Mouse (Mus musculus) stomach, embryonic 15.5 days (tissue): ENCODE results near the gene S100a1. TPM values are rescaled to one million over a fixed set of nuclear protein-coding genes. Genes with fewer than 3 reads are reported as not detected.

Experiments
- ATAC-seq: fragments of 200-750 bp; cut with Nextera tagmentation; 2 replicates; pipeline ENCODE4 v1.8.0; 2017; ENCODE audit warnings: low read depth, moderate number of reproducible peaks, moderate TSS enrichment; ENCODE audit not compliant: insufficient read depth, low FRiP score
- H3K27ac ChIP-seq: fragments of 300-500 bp; sonication (generic); 2 replicates; pipeline ENCODE4 v1.5.1; 2015; ENCODE audit warnings: mild to moderate bottlenecking, inconsistent platforms
- H3K27me3 ChIP-seq: fragments of 300-500 bp; sonication (generic); replicated peaks from 2 replicates; pipeline ENCODE4 v1.6.1; 2015; ENCODE audit warnings: inconsistent platforms
- H3K36me3 ChIP-seq: fragments of 300-500 bp; sonication (generic); 2 replicates; pipeline ENCODE4 v1.6.1; 2015; ENCODE audit warnings: inconsistent platforms
- H3K4me1 ChIP-seq: fragments of 300-500 bp; sonication (generic); 2 replicates; pipeline ENCODE4 v1.6.1; 2015; ENCODE audit warnings: inconsistent platforms
- H3K4me2 ChIP-seq: fragments of 300-500 bp; sonication (generic); 2 replicates; pipeline ENCODE4 v1.6.1; 2015; ENCODE audit warnings: mild to moderate bottlenecking, inconsistent platforms
- H3K4me3 ChIP-seq: fragments of 300-500 bp; sonication (generic); replicated peaks from 2 replicates; pipeline ENCODE4 v1.5.1; 2015; ENCODE audit warnings: inconsistent platforms
- H3K9ac ChIP-seq: fragments of 300-500 bp; sonication (generic); 2 replicates; pipeline ENCODE4 v1.6.1; 2015; ENCODE audit warnings: inconsistent platforms
- H3K9me3 ChIP-seq: fragments of 300-500 bp; sonication (generic); 2 replicates; pipeline ENCODE4 v1.6.1; 2016; ENCODE audit warnings: inconsistent platforms
- WGBS: fragments of 180-500 bp; shearing (Covaris S2); methylation state at CpG from one replicate; pipeline ENCODE4 v1.1.7; 2015; 5-methylcytosine and 5-hydroxymethylcytosine counted together
- polyA plus RNA-seq: library from polyadenylated mRNA; unstranded; fragments of >200 nt; fragmentation: Nextera tagmentation; extraction: Ambion mirVana; gene quantifications from 2 replicates; pipeline ENCODE4 v1.2.1, GENCODE M21; 2015

The S100a1 gene
- polyA plus RNA-seq: 66.9 and 75.9 TPM in 2 replicates

GRCm38 (mm10) chr3:90513796-90514590, at the start of gene S100a1, which contains the start of gene S100a13:
S100a1 (minus strand) TSS chr3:90514392.
S100a13 (plus strand) TSS chr3:90514435.
- Histone ChIP-seq H3K9ac (peak within 1 kb of the TSS; percentile 32), H3K27ac (peak within 1 kb of the TSS; percentile 57), H3K9me3 (no peaks in the 10 kb centered on the region), H3K4me2 (peak within 1 kb of the TSS; percentile 92), H3K4me3 (peak within 1 kb of the TSS; percentile 46), H3K4me1 (peaks cover 20% of the 10 kb centered on the region), H3K36me3 (no peaks in the 10 kb centered on the region), H3K27me3 (no peaks in the 10 kb centered on the region)
- WGBS: 4% methylated on average over 24 of the region's 25 CpGs
- ATAC-seq: peak; percentile 56

- no peak for ATAC-seq
- H3K27me3 ChIP-seq: no peaks in the 10 kb centered on the region
- no peak within 1 kb of the TSS for H3K4me3 ChIP-seq
- H3K9ac ChIP-seq: no peak within 1 kb of the TSS
- H3K9me3 ChIP-seq: no peaks in the 10 kb centered on the region
- no peaks in the 10 kb centered on the region for H3K36me3 ChIP-seq
- WGBS: 73% methylated on average over 6 of the region's 6 CpGs
- no peak within 1 kb of the TSS for H3K4me2 ChIP-seq
- no peaks in the 10 kb centered on the region for H3K4me1 ChIP-seq
- no peak within 1 kb of the TSS for H3K27ac ChIP-seq
Measured at GRCm38 (mm10) chr3:90560008-90560628, 45.9 kb upstream of the S100a1 start, which contains the start of gene S100a3. S100a3 (plus strand) TSS chr3:90560578.

GRCm38 (mm10) chr3:90555954-90556353, 41.8 kb upstream of the S100a1 start:
- H3K4me3 ChIP-seq: no peak overlapping the region
- H3K27me3 ChIP-seq: no peaks in the 10 kb centered on the region
- no peak overlapping the region for H3K27ac ChIP-seq
- no peaks in the 10 kb centered on the region for H3K36me3 ChIP-seq
- H3K9me3 ChIP-seq: no peaks in the 10 kb centered on the region
- H3K9ac ChIP-seq: no peak overlapping the region
- no peak for ATAC-seq
- WGBS: 59% methylated on average over 5 of the region's 5 CpGs
- H3K4me1 ChIP-seq: no peaks in the 10 kb centered on the region
- no peak overlapping the region for H3K4me2 ChIP-seq

GRCm38 (mm10) chr3:90552231-90552630, 38.0 kb upstream of the S100a1 start:
- Histone ChIP-seq H3K27me3 (no peaks in the 10 kb centered on the region), H3K4me2 (no peak overlapping the region), H3K9ac (no peak overlapping the region), H3K4me3 (no peak overlapping the region), H3K27ac (no peak overlapping the region), H3K9me3 (no peaks in the 10 kb centered on the region), H3K36me3 (no peaks in the 10 kb centered on the region), H3K4me1 (no peaks in the 10 kb centered on the region)
- WGBS: 72% methylated on average over 2 of the region's 2 CpGs
- no peak for ATAC-seq

GRCm38 (mm10) chr3:90550421-90550790, 36.2 kb upstream of the S100a1 start:
- H3K27ac ChIP-seq: no peak overlapping the region
- no peaks in the 10 kb centered on the region for H3K36me3 ChIP-seq
- no peak overlapping the region for H3K9ac ChIP-seq
- H3K4me3 ChIP-seq: no peak overlapping the region
- H3K27me3 ChIP-seq: no peaks in the 10 kb centered on the region
- 79% methylated on average over 2 of the region's 2 CpGs for WGBS
- no peaks in the 10 kb centered on the region for H3K9me3 ChIP-seq
- no peaks in the 10 kb centered on the region for H3K4me1 ChIP-seq
- ATAC-seq: no peak
- H3K4me2 ChIP-seq: no peak overlapping the region

GRCm38 (mm10) chr3:90549676-90550420, 35.7 kb upstream of the S100a1 start:
- Histone ChIP-seq H3K4me2 (no peak overlapping the region), H3K9ac (no peak overlapping the region), H3K27ac (no peak overlapping the region), H3K27me3 (no peaks in the 10 kb centered on the region), H3K4me3 (no peak overlapping the region), H3K36me3 (no peaks in the 10 kb centered on the region), H3K9me3 (no peaks in the 10 kb centered on the region), H3K4me1 (no peaks in the 10 kb centered on the region)
- no peak; the same call in 1 of the 2 replicates for ATAC-seq
- 55% methylated on average over 5 of the region's 5 CpGs for WGBS

GRCm38 (mm10) chr3:90540904-90541303, 26.7 kb upstream of the S100a1 start:
- Histone ChIP-seq H3K4me1 (peaks cover 12% of the 10 kb centered on the region; the same call in 1 of the 2 replicates), H3K27ac (no peak overlapping the region), H3K4me2 (peak overlapping the region; percentile 29), H3K36me3 (no peaks in the 10 kb centered on the region), H3K9ac (no peak overlapping the region), H3K9me3 (no peaks in the 10 kb centered on the region), H3K4me3 (no peak overlapping the region), H3K27me3 (no peaks in the 10 kb centered on the region)
- 52% methylated on average over 4 of the region's 4 CpGs for WGBS
- no peak for ATAC-seq

- H3K36me3 ChIP-seq: no peaks in the 10 kb centered on the region
- peak overlapping the region; percentile 53 for H3K4me2 ChIP-seq
- H3K27ac ChIP-seq: peak overlapping the region; percentile 89
- peaks cover 12% of the 10 kb centered on the region; the same call in 1 of the 2 replicates for H3K4me1 ChIP-seq
- H3K27me3 ChIP-seq: no peaks in the 10 kb centered on the region
- peak overlapping the region; percentile 40 for H3K4me3 ChIP-seq
- 53% methylated on average over 5 of the region's 5 CpGs for WGBS
- H3K9me3 ChIP-seq: no peaks in the 10 kb centered on the region
- H3K9ac ChIP-seq: peak overlapping the region; percentile 19; the same call in 1 of the 2 replicates
- ATAC-seq: peak; percentile 32; the same call in 1 of the 2 replicates
Measured at GRCm38 (mm10) chr3:90537905-90538296, 23.7 kb upstream of the S100a1 start.

GRCm38 (mm10) chr3:90537141-90537904, 23.1 kb upstream of the S100a1 start, which contains the start of gene S100a16:
S100a16 (plus strand) TSS chr3:90537254.
- Histone ChIP-seq H3K4me2 (peak within 1 kb of the TSS; percentile 53), H3K4me3 (peak within 1 kb of the TSS; percentile 40), H3K36me3 (no peaks in the 10 kb centered on the region), H3K27ac (peak within 1 kb of the TSS; percentile 89), H3K4me1 (peaks cover 12% of the 10 kb centered on the region; the same call in 1 of the 2 replicates), H3K9me3 (no peaks in the 10 kb centered on the region), H3K9ac (peak within 1 kb of the TSS; percentile 19; the same call in 1 of the 2 replicates), H3K27me3 (no peaks in the 10 kb centered on the region)
- WGBS: 31% methylated on average over 10 of the region's 10 CpGs
- ATAC-seq: peak; percentile 87

- Histone ChIP-seq H3K27me3 (no peaks in the 10 kb centered on the region), H3K4me1 (peaks cover 12% of the 10 kb centered on the region; the same call in 1 of the 2 replicates), H3K36me3 (no peaks in the 10 kb centered on the region), H3K27ac (no peak overlapping the region), H3K4me2 (no peak overlapping the region), H3K9me3 (no peaks in the 10 kb centered on the region), H3K9ac (no peak overlapping the region), H3K4me3 (no peak overlapping the region)
- ATAC-seq: no peak
- 60% methylated on average over 1 of the region's 1 CpGs for WGBS
Measured at GRCm38 (mm10) chr3:90535446-90535845, 21.3 kb upstream of the S100a1 start.

- no peak overlapping the region for H3K27ac ChIP-seq
- 57% methylated on average over 5 of the region's 5 CpGs for WGBS
- no peak overlapping the region for H3K9ac ChIP-seq
- H3K27me3 ChIP-seq: no peaks in the 10 kb centered on the region
- no peaks in the 10 kb centered on the region for H3K36me3 ChIP-seq
- ATAC-seq: no peak
- H3K4me3 ChIP-seq: no peak overlapping the region
- H3K4me2 ChIP-seq: no peak overlapping the region
- no peaks in the 10 kb centered on the region for H3K9me3 ChIP-seq
- H3K4me1 ChIP-seq: 0 out of 2 replicates have a peak, but pooled peaks cover 2% of the 10 kb centered on the region
Measured at GRCm38 (mm10) chr3:90531713-90532112, 17.5 kb upstream of the S100a1 start.
